Mouse (Mus musculus) hindbrain, embryonic 16.5 days (tissue): ENCODE data around the gene Arl3. TPM values are rescaled to one million over a fixed set of nuclear protein-coding genes. Genes with fewer than 3 reads are reported as not detected.
A peak's percentile ranks its signal among the peaks of the same experiment; 100 is the strongest.

Source experiments
- ATAC-seq: fragments of 200-750 bp; cut with Nextera tagmentation; 2 replicates; pipeline ENCODE4 v1.8.0; 2017; ENCODE audit warnings: moderate TSS enrichment, moderate library complexity
- H3K27ac ChIP-seq: fragments of 300-500 bp; sonication (generic); 2 replicates; pipeline ENCODE4 v1.5.1; 2014; ENCODE audit warnings: low read depth, mild to moderate bottlenecking, control low read depth, low read length, moderate library complexity
- H3K27me3 ChIP-seq: fragments of 300-500 bp; sonication (generic); replicated peaks from 2 replicates; pipeline ENCODE4 v1.6.1; 2014; ENCODE audit warnings: low read length; ENCODE audit not compliant: control insufficient read depth, insufficient read depth
- H3K36me3 ChIP-seq: fragments of 300-500 bp; sonication (generic); 2 replicates; pipeline ENCODE4 v1.6.1; 2014; ENCODE audit warnings: mild to moderate bottlenecking, low read length, moderate library complexity, mixed read lengths; ENCODE audit not compliant: control insufficient read depth, insufficient read depth
- H3K4me1 ChIP-seq: fragments of 300-500 bp; sonication (generic); 2 replicates; pipeline ENCODE4 v1.6.1; 2014; ENCODE audit warnings: low read depth, low read length; ENCODE audit not compliant: control insufficient read depth, insufficient read depth
- H3K4me2 ChIP-seq: fragments of 300-500 bp; sonication (generic); 2 replicates; pipeline ENCODE4 v1.6.1; 2014; ENCODE audit warnings: mild to moderate bottlenecking, low read length, control low read depth, moderate library complexity
- H3K4me3 ChIP-seq: fragments of 300-500 bp; sonication (generic); 2 replicates; pipeline ENCODE4 v1.5.1; 2014; ENCODE audit warnings: mild to moderate bottlenecking, low read length, control low read depth, moderate library complexity
- H3K9ac ChIP-seq: fragments of 300-500 bp; sonication (generic); 2 replicates; pipeline ENCODE4 v1.6.1; 2014; ENCODE audit warnings: low read depth, mild to moderate bottlenecking, control low read depth, low read length, moderate library complexity
- H3K9me3 ChIP-seq: fragments of 300-500 bp; sonication (generic); 2 replicates; pipeline ENCODE4 v1.6.1; 2014; ENCODE audit warnings: mild to moderate bottlenecking, low read length, moderate library complexity; ENCODE audit not compliant: control insufficient read depth
- WGBS: fragments of 180-500 bp; shearing (Covaris S2); extraction: QIAGEN DNeasy Blood & Tissue Kit; methylation state at CpG from one replicate; pipeline ENCODE4 v1.1.7; 2014; 5-methylcytosine and 5-hydroxymethylcytosine counted together
- polyA plus RNA-seq: library from polyadenylated mRNA; unstranded; fragments of >200 nt; fragmentation: Nextera tagmentation; extraction: Ambion mirVana; gene quantifications from 2 replicates; pipeline ENCODE4 v1.2.1, GENCODE M21; 2015

Arl3 gene
- polyA plus RNA-seq, 1 experiment from 2014 or later, result 247 TPM

- peak overlapping the region; percentile 98 for H3K4me2 ChIP-seq
- H3K9me3 ChIP-seq, result no peaks in the 10 kb centered on the region
- H3K4me3 ChIP-seq, result no peak overlapping the region
- H3K36me3 ChIP-seq, result peaks cover 16% of the 10 kb centered on the region
- peaks cover 65% of the 10 kb centered on the region for H3K4me1 ChIP-seq
- ATAC-seq, result no peak
- no peak overlapping the region; the same call in 1 of the 2 replicates for H3K9ac ChIP-seq
- no peaks in the 10 kb centered on the region for H3K27me3 ChIP-seq
- 47% methylated on average over 1 of the region's 1 CpGs for WGBS
- H3K27ac ChIP-seq, result peak overlapping the region; percentile 81
Measured at GRCm38 (mm10) chr19:46507806-46508205, 65.2 kb downstream of the Arl3 start.

GRCm38 (mm10) chr19:46507181-46507581 is 65.8 kb downstream of the Arl3 start:
- peak overlapping the region; percentile 37 for H3K9ac ChIP-seq
- peak overlapping the region; percentile 7; the same call in 1 of the 2 replicates for H3K4me3 ChIP-seq
- no peaks in the 10 kb centered on the region for H3K9me3 ChIP-seq
- peak; percentile 32 for ATAC-seq
- peaks cover 11% of the 10 kb centered on the region for H3K36me3 ChIP-seq
- no peaks in the 10 kb centered on the region for H3K27me3 ChIP-seq
- H3K4me2 ChIP-seq, result peak overlapping the region; percentile 98
- H3K27ac ChIP-seq, result peak overlapping the region; percentile 81
- H3K4me1 ChIP-seq, result peaks cover 65% of the 10 kb centered on the region
- 18% methylated on average over 7 of the region's 8 CpGs for WGBS

- peak overlapping the region; percentile 13; the same call in 1 of the 2 replicates for H3K27ac ChIP-seq
- H3K9me3 ChIP-seq, result no peaks in the 10 kb centered on the region
- H3K27me3 ChIP-seq, result no peaks in the 10 kb centered on the region
- 20% methylated on average over 3 of the region's 3 CpGs for WGBS
- ATAC-seq, result no peak
- H3K4me3 ChIP-seq, result peak overlapping the region; percentile 99
- H3K4me1 ChIP-seq, result peaks cover 65% of the 10 kb centered on the region
- peaks cover 11% of the 10 kb centered on the region for H3K36me3 ChIP-seq
- H3K9ac ChIP-seq, result peak overlapping the region; percentile 53
- peak overlapping the region; percentile 98 for H3K4me2 ChIP-seq
Measured at GRCm38 (mm10) chr19:46506372-46506717, 66.7 kb downstream of the Arl3 start.

GRCm38 (mm10) chr19:46505646-46506371 is 67.2 kb downstream of the Arl3 start:
- H3K4me1 ChIP-seq, result peaks cover 63% of the 10 kb centered on the region
- no peaks in the 10 kb centered on the region for H3K9me3 ChIP-seq
- 65% methylated on average over 8 of the region's 8 CpGs for WGBS
- peaks cover 11% of the 10 kb centered on the region for H3K36me3 ChIP-seq
- H3K4me3 ChIP-seq, result peak overlapping the region; percentile 99
- H3K27me3 ChIP-seq, result no peaks in the 10 kb centered on the region
- H3K9ac ChIP-seq, result peak overlapping the region; percentile 97
- ATAC-seq, result no peak
- H3K27ac ChIP-seq, result peak overlapping the region; percentile 46
- H3K4me2 ChIP-seq, result peak overlapping the region; percentile 98

GRCm38 (mm10) chr19:46504822-46505417 is 68.1 kb downstream of the Arl3 start:
- H3K27me3 ChIP-seq, result no peaks in the 10 kb centered on the region
- peaks cover 57% of the 10 kb centered on the region for H3K4me1 ChIP-seq
- peaks cover 11% of the 10 kb centered on the region for H3K36me3 ChIP-seq
- WGBS, result 38% methylated on average over 9 of the region's 9 CpGs
- peak overlapping the region; percentile 97 for H3K9ac ChIP-seq
- H3K27ac ChIP-seq, result peak overlapping the region; percentile 100
- peak overlapping the region; percentile 99 for H3K4me3 ChIP-seq
- H3K4me2 ChIP-seq, result peak overlapping the region; percentile 98
- H3K9me3 ChIP-seq, result no peaks in the 10 kb centered on the region
- ATAC-seq, result no peak

GRCm38 (mm10) chr19:46504085-46504552 is 68.9 kb downstream of the Arl3 start:
- peak overlapping the region; percentile 100 for H3K27ac ChIP-seq
- peak overlapping the region; percentile 99 for H3K4me3 ChIP-seq
- no peaks in the 10 kb centered on the region for H3K9me3 ChIP-seq
- ATAC-seq, result no peak; the same call in 1 of the 2 replicates
- peaks cover 11% of the 10 kb centered on the region for H3K36me3 ChIP-seq
- WGBS, result 1% methylated on average over 4 of the region's 4 CpGs
- H3K9ac ChIP-seq, result peak overlapping the region; percentile 97
- H3K4me2 ChIP-seq, result peak overlapping the region; percentile 98
- H3K27me3 ChIP-seq, result no peaks in the 10 kb centered on the region
- H3K4me1 ChIP-seq, result peaks cover 50% of the 10 kb centered on the region

GRCm38 (mm10) chr19:46503351-46504084 is 69.5 kb downstream of the Arl3 start:
- under 1% methylated on average over 21 of the region's 21 CpGs for WGBS
- Histone ChIP-seq H3K36me3 (peaks cover 5% of the 10 kb centered on the region; the same call in 1 of the 2 replicates), H3K27me3 (no peaks in the 10 kb centered on the region), H3K9ac (peak overlapping the region; percentile 97), H3K27ac (peak overlapping the region; percentile 100), H3K9me3 (no peaks in the 10 kb centered on the region), H3K4me3 (peak overlapping the region; percentile 99), H3K4me2 (peak overlapping the region; percentile 98), H3K4me1 (peaks cover 44% of the 10 kb centered on the region)
- peak; percentile 17 for ATAC-seq

- Histone ChIP-seq H3K27ac (peak overlapping the region; percentile 100), H3K9ac (peak overlapping the region; percentile 97), H3K9me3 (no peaks in the 10 kb centered on the region), H3K4me1 (peaks cover 35% of the 10 kb centered on the region), H3K27me3 (no peaks in the 10 kb centered on the region), H3K4me3 (peak overlapping the region; percentile 99), H3K4me2 (peak overlapping the region; percentile 98), H3K36me3 (peaks cover 3% of the 10 kb centered on the region; the same call in 1 of the 2 replicates)
- WGBS, result under 1% methylated on average over 52 of the region's 53 CpGs
- no peak for ATAC-seq
Measured at GRCm38 (mm10) chr19:46502471-46503166, 70.4 kb downstream of the Arl3 start.
